Mouse (Mus musculus) olfactory bulb, adult 2 months (tissue): ENCODE data around the gene Rtkn2.

ENCODE experiments used
- CTCF ChIP-seq: fragments of 200-500 bp; IDR thresholded peaks from 2 replicates; pipeline ENCODE4 v1.5.1; 2012; ENCODE audit warnings: low read depth, mild to moderate bottlenecking, low read length, moderate library complexity; ENCODE audit not compliant: insufficient read depth
- POLR2A ChIP-seq: fragments of 200-500 bp; IDR thresholded peaks from 2 replicates; pipeline ENCODE4 v1.6.1; 2012; ENCODE audit warnings: mild to moderate bottlenecking, low read depth, low read length, moderate library complexity; ENCODE audit not compliant: insufficient read depth

- no peak for TF ChIP-seq CTCF
- TF ChIP-seq POLR2A = no peak
These were observed 102.3 kb downstream of the Rtkn2 start for GRCm38 (mm10) chr10:68081712-68082111.
